Mouse (Mus musculus) kidney, adult 11 months (tissue): ENCODE measurements around the gene Heyl.

ENCODE experiments used
- DNase-seq: peaks from one replicate; pipeline ENCODE4 v3.0.0; 2022

The Heyl gene

GRCm38 (mm10) chr4:123233492-123234084 is at the start of gene Heyl:
Heyl (plus strand) TSS chr4:123233556.
- DNase-seq: peak; percentile 58

- no peak for DNase-seq
These were observed 48.5 kb upstream of the Heyl start for GRCm38 (mm10) chr4:123184816-123185215.

- no peak for DNase-seq
These were observed 41.0 kb upstream of the Heyl start for GRCm38 (mm10) chr4:123192336-123192735.

- DNase-seq: no peak
These were observed 39.6 kb upstream of the Heyl start for GRCm38 (mm10) chr4:123193791-123194190.

- peak; percentile 40 for DNase-seq
These were observed 36.7 kb upstream of the Heyl start for GRCm38 (mm10) chr4:123196695-123197094.

GRCm38 (mm10) chr4:123200771-123201185 is 32.6 kb upstream of the Heyl start:
- DNase-seq: peak; percentile 28

- peak; percentile 11 for DNase-seq
These were observed 31.9 kb upstream of the Heyl start, which contains the start of gene Nt5c1a for GRCm38 (mm10) chr4:123201186-123202093. Nt5c1a (plus strand) TSS chr4:123201504.

- DNase-seq: no peak
These were observed 31.3 kb upstream of the Heyl start for GRCm38 (mm10) chr4:123202094-123202420.

GRCm38 (mm10) chr4:123207337-123207736 is 26.0 kb upstream of the Heyl start:
- no peak for DNase-seq

GRCm38 (mm10) chr4:123210996-123211395 is 22.4 kb upstream of the Heyl start:
- DNase-seq: no peak

- no peak for DNase-seq
These were observed 21.9 kb upstream of the Heyl start for GRCm38 (mm10) chr4:123211453-123211852.

- no peak for DNase-seq
These were observed 21.0 kb upstream of the Heyl start for GRCm38 (mm10) chr4:123212330-123212729.

GRCm38 (mm10) chr4:123213975-123214374 is 19.4 kb upstream of the Heyl start:
- no peak for DNase-seq

GRCm38 (mm10) chr4:123215367-123215766 is 18.0 kb upstream of the Heyl start:
- no peak for DNase-seq

GRCm38 (mm10) chr4:123216782-123217181 is 16.6 kb upstream of the Heyl start:
- no peak for DNase-seq

- DNase-seq: peak; percentile 31
These were observed 13.5 kb upstream of the Heyl start for GRCm38 (mm10) chr4:123219720-123220357.

GRCm38 (mm10) chr4:123220637-123221036 is 12.7 kb upstream of the Heyl start:
- DNase-seq: no peak

- no peak for DNase-seq
These were observed 10.0 kb upstream of the Heyl start for GRCm38 (mm10) chr4:123223309-123223708.

- DNase-seq: no peak
These were observed 7.5 kb upstream of the Heyl start for GRCm38 (mm10) chr4:123225718-123226403.

GRCm38 (mm10) chr4:123227707-123228106 is 5.6 kb upstream of the Heyl start:
- DNase-seq: no peak

GRCm38 (mm10) chr4:123228270-123228669 is 5.1 kb upstream of the Heyl start:
- no peak for DNase-seq

- no peak for DNase-seq
These were observed 4.2 kb upstream of the Heyl start for GRCm38 (mm10) chr4:123229166-123229565.

- no peak for DNase-seq
These were observed 515 bp upstream of the Heyl start for GRCm38 (mm10) chr4:123232841-123233240.
